Mouse (Mus musculus): ENCODE results near the gene Plpp1.

The Plpp1 gene

GRCm38 (mm10) chr13:112860911-112861310 is 60.3 kb downstream of the Plpp1 start:
- no peak for DNase-seq (ENCODE audit: low spot score in 2 of 2)

- DNase-seq (ENCODE audit: low spot score in 2 of 2): no peak
Observed at GRCm38 (mm10) chr13:112861825-112862306, 61.3 kb downstream of the Plpp1 start.

- DNase-seq (ENCODE audit: low spot score in 2 of 2): no peak
Observed at GRCm38 (mm10) chr13:112862342-112862741, 61.8 kb downstream of the Plpp1 start.

- DNase-seq (ENCODE audit: low spot score in 2 of 2): no peak
Observed at GRCm38 (mm10) chr13:112862978-112863677, 62.5 kb downstream of the Plpp1 start.

- no peak for DNase-seq (ENCODE audit: low spot score in 2 of 2)
Observed at GRCm38 (mm10) chr13:112866782-112867181, 66.2 kb downstream of the Plpp1 start.

- DNase-seq (ENCODE audit: low spot score in 2 of 2): no peak
Observed at GRCm38 (mm10) chr13:112867381-112867780, 66.8 kb downstream of the Plpp1 start.

- DNase-seq (ENCODE audit: low spot score in 2 of 2): no peak
Observed at GRCm38 (mm10) chr13:112870039-112870690, 69.6 kb downstream of the Plpp1 start.

GRCm38 (mm10) chr13:112871500-112872266 is 71.1 kb downstream of the Plpp1 start:
- DNase-seq (ENCODE audit: low spot score in 2 of 2): no peak

GRCm38 (mm10) chr13:112887234-112887633 is 86.6 kb downstream of the Plpp1 start:
- no peak for DNase-seq (ENCODE audit: low spot score in 2 of 2)

- no peak for DNase-seq (ENCODE audit: low spot score in 2 of 2)
Observed at GRCm38 (mm10) chr13:112902176-112902575, 101.6 kb downstream of the Plpp1 start.

- DNase-seq (ENCODE audit: low spot score in 2 of 2): no peak
Observed at GRCm38 (mm10) chr13:112909663-112910062, 109.1 kb downstream of the Plpp1 start.

GRCm38 (mm10) chr13:112910434-112910833 is 109.8 kb downstream of the Plpp1 start:
- no peak for DNase-seq (ENCODE audit: low spot score in 2 of 2)

Measured in frontal cortex, postnatal 25 days (tissue).